Mouse (Mus musculus): ENCODE data around the gene Arl1. TPM values are rescaled to one million over a fixed set of nuclear protein-coding genes. Genes with fewer than 3 reads are reported as not detected.
"Not testable (repeated sequence)": the region's sequence is repeated elsewhere in the genome, so short reads cannot be mapped to it uniquely, and the experiment has no call there.

Arl1 gene
- polyA plus RNA-seq, 1 experiment, result 132 TPM

DNA sequence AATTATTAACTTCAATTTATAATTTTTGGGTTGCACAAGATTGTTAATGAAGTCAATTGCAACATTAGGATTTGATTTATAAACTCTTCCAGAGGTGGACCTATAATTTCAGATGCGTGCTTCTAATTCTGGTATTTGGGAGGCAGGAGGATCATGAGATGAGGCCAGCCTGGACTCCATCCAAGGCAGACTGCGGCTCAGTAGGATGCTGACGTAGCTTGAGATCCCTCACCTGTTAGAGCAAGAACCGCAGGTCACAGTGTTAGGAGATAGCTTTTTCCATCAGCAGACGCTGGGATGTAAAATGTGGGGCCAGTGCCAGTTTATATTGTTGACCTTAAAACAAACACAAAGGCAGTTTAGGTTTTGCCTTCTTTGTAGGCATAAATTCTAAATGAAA is 10.1 kb downstream of the Arl1 start:
- Histone ChIP-seq H3K4me3 (ENCODE audit: insufficient read depth, low read length) (no peak overlapping the region), H3K4me1 (ENCODE audit: control insufficient read depth, insufficient read depth, low read length) (no peaks in the 10 kb centered on the region), H3K27ac (ENCODE audit: insufficient read depth, low read length) (no peak overlapping the region)
- TF ChIP-seq POLR2A (IDR thresholded peaks at IDR 0.05; ENCODE audit: extremely low read depth, insufficient read depth, low read length) (no peak), CTCF (IDR thresholded peaks at IDR 0.05; ENCODE audit: extremely low read depth, insufficient read depth, low read length) (no peak)

GRCm38 (mm10) chr10:88741426-88741825 is 10.8 kb downstream of the Arl1 start:
- TF ChIP-seq POLR2A (IDR thresholded peaks at IDR 0.05; ENCODE audit: extremely low read depth, insufficient read depth, low read length), result no peak
- no peak for TF ChIP-seq CTCF (IDR thresholded peaks at IDR 0.05; ENCODE audit: extremely low read depth, insufficient read depth, low read length)
- H3K4me1 ChIP-seq (ENCODE audit: control insufficient read depth, insufficient read depth, low read length), result no peaks in the 10 kb centered on the region
- H3K4me3 ChIP-seq (ENCODE audit: insufficient read depth, low read length), result no peak overlapping the region
- H3K27ac ChIP-seq (ENCODE audit: insufficient read depth, low read length), result no peak overlapping the region

GRCm38 (mm10) chr10:88761524-88762212 is 31.0 kb downstream of the Arl1 start:
- Histone ChIP-seq H3K27ac (ENCODE audit: insufficient read depth, low read length) (no peak overlapping the region), H3K4me1 (ENCODE audit: control insufficient read depth, insufficient read depth, low read length) (no peaks in the 10 kb centered on the region), H3K4me3 (ENCODE audit: insufficient read depth, low read length) (no peak overlapping the region)
- no peak for TF ChIP-seq POLR2A (IDR thresholded peaks at IDR 0.05; ENCODE audit: extremely low read depth, insufficient read depth, low read length)
- TF ChIP-seq CTCF (IDR thresholded peaks at IDR 0.05; ENCODE audit: extremely low read depth, insufficient read depth, low read length), result no peak

DNA sequence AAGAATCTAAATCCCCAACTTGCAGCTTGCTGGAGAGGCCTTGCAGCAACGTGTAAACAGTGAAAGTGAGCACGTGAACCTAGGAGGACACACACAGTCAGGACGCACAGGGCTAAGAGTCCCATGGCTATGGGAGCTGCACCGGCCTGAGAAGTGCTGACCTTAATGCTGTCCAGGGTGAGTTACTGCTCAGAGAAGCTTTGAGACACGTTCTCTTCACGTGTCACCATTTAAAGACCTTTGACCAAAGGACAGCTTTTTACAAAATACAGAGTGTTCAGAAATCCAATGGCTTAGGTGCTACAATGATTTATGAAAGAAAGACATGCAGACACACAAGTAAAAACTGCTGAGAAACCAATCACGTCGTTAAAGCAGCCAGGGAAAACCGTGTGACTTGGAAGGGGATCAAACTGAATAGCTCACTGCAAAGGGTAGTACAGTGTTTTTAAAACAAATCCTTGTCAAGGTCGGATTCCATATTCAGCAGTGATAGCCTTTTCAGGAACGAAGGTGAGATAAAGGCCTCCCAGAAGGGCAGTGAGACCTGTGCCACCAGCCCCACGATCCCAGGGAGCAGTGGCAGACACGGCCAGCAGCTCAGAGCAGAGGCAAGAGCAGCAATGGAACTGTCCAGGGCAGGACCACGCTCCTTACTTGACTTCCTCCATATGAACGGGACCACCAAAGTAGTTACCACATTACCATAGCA is 34.9 kb downstream of the Arl1 start:
- Histone ChIP-seq H3K4me3 (ENCODE audit: insufficient read depth, low read length) (no peak overlapping the region), H3K4me1 (ENCODE audit: control insufficient read depth, insufficient read depth, low read length) (no peaks in the 10 kb centered on the region), H3K27ac (ENCODE audit: insufficient read depth, low read length) (no peak overlapping the region)
- no peak for TF ChIP-seq POLR2A (IDR thresholded peaks at IDR 0.05; ENCODE audit: extremely low read depth, insufficient read depth, low read length)
- TF ChIP-seq CTCF (IDR thresholded peaks at IDR 0.05; ENCODE audit: extremely low read depth, insufficient read depth, low read length), result no peak

GRCm38 (mm10) chr10:88768961-88769360 is 38.3 kb downstream of the Arl1 start:
- H3K4me1 ChIP-seq (ENCODE audit: control insufficient read depth, insufficient read depth, low read length), result no peaks in the 10 kb centered on the region
- TF ChIP-seq CTCF (IDR thresholded peaks at IDR 0.05; ENCODE audit: extremely low read depth, insufficient read depth, low read length), result no peak
- no peak for TF ChIP-seq POLR2A (IDR thresholded peaks at IDR 0.05; ENCODE audit: extremely low read depth, insufficient read depth, low read length)
- H3K4me3 ChIP-seq (ENCODE audit: insufficient read depth, low read length), result no peak overlapping the region
- no peak overlapping the region for H3K27ac ChIP-seq (ENCODE audit: insufficient read depth, low read length)

- no peak overlapping the region for H3K4me3 ChIP-seq (ENCODE audit: insufficient read depth, low read length)
- TF ChIP-seq POLR2A (IDR thresholded peaks at IDR 0.05; ENCODE audit: extremely low read depth, insufficient read depth, low read length), result no peak
- H3K27ac ChIP-seq (ENCODE audit: insufficient read depth, low read length), result no peak overlapping the region
- no peaks in the 10 kb centered on the region for H3K4me1 ChIP-seq (ENCODE audit: control insufficient read depth, insufficient read depth, low read length)
Measured at GRCm38 (mm10) chr10:88769676-88770075, 39.0 kb downstream of the Arl1 start.

GRCm38 (mm10) chr10:88772965-88773364 is 42.3 kb downstream of the Arl1 start:
- H3K4me3 ChIP-seq (ENCODE audit: insufficient read depth, low read length); H3K27ac ChIP-seq (ENCODE audit: insufficient read depth, low read length); H3K4me1 ChIP-seq (ENCODE audit: control insufficient read depth, insufficient read depth, low read length): not testable (repeated sequence)

- no peak overlapping the region for H3K27ac ChIP-seq (ENCODE audit: insufficient read depth, low read length)
- no peak overlapping the region for H3K4me3 ChIP-seq (ENCODE audit: insufficient read depth, low read length)
- peaks cover 3% of the 10 kb centered on the region; the same call in 1 of the 2 replicates for H3K4me1 ChIP-seq (ENCODE audit: control insufficient read depth, insufficient read depth, low read length)
- no peak for TF ChIP-seq CTCF (IDR thresholded peaks at IDR 0.05; ENCODE audit: extremely low read depth, insufficient read depth, low read length)
- TF ChIP-seq POLR2A (IDR thresholded peaks at IDR 0.05; ENCODE audit: extremely low read depth, insufficient read depth, low read length), result no peak
Measured at GRCm38 (mm10) chr10:88776206-88776605, 45.5 kb downstream of the Arl1 start.

GRCm38 (mm10) chr10:88780716-88781115 is 50.1 kb downstream of the Arl1 start:
- Histone ChIP-seq H3K4me1 (ENCODE audit: control insufficient read depth, insufficient read depth, low read length) (peaks cover 2% of the 10 kb centered on the region; the same call in 1 of the 2 replicates), H3K27ac (ENCODE audit: insufficient read depth, low read length) (no peak overlapping the region), H3K4me3 (ENCODE audit: insufficient read depth, low read length) (no peak overlapping the region)
- no peak for TF ChIP-seq POLR2A (IDR thresholded peaks at IDR 0.05; ENCODE audit: extremely low read depth, insufficient read depth, low read length)
- no peak for TF ChIP-seq CTCF (IDR thresholded peaks at IDR 0.05; ENCODE audit: extremely low read depth, insufficient read depth, low read length)

DNA sequence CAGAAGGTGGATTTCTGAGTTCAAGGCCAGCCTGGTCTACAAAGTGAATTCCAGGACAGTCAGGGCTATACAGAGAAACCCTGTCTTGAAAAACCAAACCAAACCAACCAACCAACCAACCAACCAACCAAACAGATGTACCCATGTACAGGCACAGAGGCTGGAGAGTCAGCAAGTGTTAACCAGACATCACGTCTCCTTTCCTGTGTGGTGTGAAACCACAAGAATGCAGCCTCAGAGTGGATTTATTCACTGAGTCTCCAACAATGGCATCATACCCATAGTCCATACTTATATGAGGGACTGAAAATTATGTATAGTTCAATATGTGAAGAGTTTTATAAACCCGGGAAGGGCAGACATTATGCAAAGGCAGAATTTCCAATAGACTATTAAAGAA is 52.5 kb downstream of the Arl1 start:
- not testable (repeated sequence) for H3K4me3 ChIP-seq (ENCODE audit: insufficient read depth, low read length); H3K27ac ChIP-seq (ENCODE audit: insufficient read depth, low read length); H3K4me1 ChIP-seq (ENCODE audit: control insufficient read depth, insufficient read depth, low read length)
